Mouse (Mus musculus) heart, embryonic 16.5 days (tissue): Measurements from ENCODE around the gene Ambra1. TPM values are rescaled to one million over a fixed set of nuclear protein-coding genes. Genes with fewer than 3 reads are reported as not detected.

Experiments
- ATAC-seq: fragments of 200-750 bp; cut with Nextera tagmentation; replicated peaks from 2 replicates; pipeline ENCODE4 v1.8.0; 2017; ENCODE audit warnings: moderate number of reproducible peaks; ENCODE audit not compliant: insufficient read depth, low FRiP score; ENCODE audit errors: extremely low read depth
- H3K27ac ChIP-seq: fragments of 300-500 bp; sonication (generic); 2 replicates; pipeline ENCODE4 v1.5.1; 2014; ENCODE audit warnings: mild to moderate bottlenecking, low read length, control low read depth, moderate library complexity
- H3K27me3 ChIP-seq: fragments of 300-500 bp; sonication (generic); 2 replicates; pipeline ENCODE4 v1.6.1; 2014; ENCODE audit warnings: low read length, mixed read lengths; ENCODE audit not compliant: control insufficient read depth, insufficient read depth
- H3K36me3 ChIP-seq: fragments of 300-500 bp; sonication (generic); 2 replicates; pipeline ENCODE4 v1.6.1; 2014; ENCODE audit not compliant: control insufficient read depth, insufficient read depth
- H3K4me1 ChIP-seq: fragments of 300-500 bp; sonication (generic); 2 replicates; pipeline ENCODE4 v1.6.1; 2014; ENCODE audit warnings: low read length, mixed read lengths; ENCODE audit not compliant: control insufficient read depth, insufficient read depth
- H3K4me2 ChIP-seq: fragments of 300-500 bp; sonication (generic); 2 replicates; pipeline ENCODE4 v1.6.1; 2014; ENCODE audit warnings: low read depth, mild to moderate bottlenecking, control low read depth, low read length
- H3K4me3 ChIP-seq: fragments of 300-500 bp; sonication (generic); 2 replicates; pipeline ENCODE4 v1.5.1; 2014; ENCODE audit warnings: mild to moderate bottlenecking, control low read depth, low read length
- H3K9ac ChIP-seq: fragments of 300-500 bp; sonication (generic); 2 replicates; pipeline ENCODE4 v1.6.1; 2014; ENCODE audit warnings: low read length, control low read depth
- H3K9me3 ChIP-seq: fragments of 300-500 bp; sonication (generic); replicated peaks from 2 replicates; pipeline ENCODE4 v1.6.1; 2016; ENCODE audit warnings: low read length; ENCODE audit not compliant: control insufficient read depth
- WGBS: fragments of 180-500 bp; shearing (Covaris S2); extraction: QIAGEN DNeasy Blood & Tissue Kit; methylation state at CpG from one replicate; pipeline ENCODE4 v1.1.7; 2014; 5-methylcytosine and 5-hydroxymethylcytosine counted together
- polyA plus RNA-seq: library from polyadenylated mRNA; unstranded; fragments of >200 nt; fragmentation: Nextera tagmentation; extraction: Ambion mirVana; gene quantifications from 2 replicates; pipeline ENCODE4 v1.2.1, GENCODE M21; 2015

The Ambra1 gene
- polyA plus RNA-seq, 1 experiment from 2014 or later = 11.3 TPM

DNA sequence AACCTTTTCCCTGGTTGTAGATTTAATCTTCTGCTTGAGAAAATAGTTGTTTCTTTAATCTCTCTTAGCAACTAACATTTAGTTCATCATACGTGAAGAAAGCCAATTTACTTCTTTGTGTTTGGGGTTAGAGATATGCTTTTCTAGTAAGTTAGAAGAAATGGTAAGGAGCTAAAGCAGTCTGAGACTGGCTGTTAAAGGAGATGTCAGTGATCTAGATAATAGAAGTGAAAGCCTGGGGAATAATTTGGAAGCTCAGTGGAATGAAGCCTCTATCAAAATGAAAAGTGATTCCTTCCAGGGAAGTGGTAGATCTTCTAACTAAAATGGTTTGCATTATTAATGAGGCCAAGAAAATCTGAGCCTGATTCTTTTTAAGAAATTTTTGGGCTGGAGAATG, 141.3 kb downstream of the Ambra1 start:
- peaks cover 5% of the 10 kb centered on the region; the same call in 1 of the 2 replicates for H3K36me3 ChIP-seq
- no peak for ATAC-seq
- no peak overlapping the region for H3K4me3 ChIP-seq
- H3K9ac ChIP-seq = no peak overlapping the region
- H3K9me3 ChIP-seq = no peaks in the 10 kb centered on the region
- H3K27me3 ChIP-seq = no peaks in the 10 kb centered on the region
- H3K4me1 ChIP-seq = 0 out of 2 replicates have a peak, but pooled peaks cover 2% of the 10 kb centered on the region
- H3K27ac ChIP-seq = no peak overlapping the region
- 78% methylated on average over 1 of the region's 1 CpGs for WGBS
- no peak overlapping the region for H3K4me2 ChIP-seq

DNA sequence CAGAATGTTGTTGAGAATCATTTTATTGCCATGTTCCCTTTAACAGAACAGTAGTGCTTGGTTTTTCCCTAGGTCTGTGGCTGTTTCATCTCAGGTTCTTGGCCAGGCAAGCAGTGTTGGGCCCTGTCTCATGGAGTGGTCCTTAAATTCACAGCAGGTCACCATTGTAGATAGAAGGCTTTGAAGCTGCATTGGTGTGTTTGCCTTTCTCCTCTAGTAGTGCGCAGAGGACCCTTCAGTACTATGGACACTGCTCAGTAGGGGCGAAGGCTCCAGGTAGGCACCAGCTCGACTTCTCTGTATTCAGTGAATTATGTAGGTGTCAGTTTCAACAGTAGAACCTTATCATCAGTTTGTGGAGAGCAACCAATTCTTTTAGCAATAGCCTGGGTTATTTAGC, 142.7 kb downstream of the Ambra1 start:
- Histone ChIP-seq H3K9ac (no peak overlapping the region), H3K27ac (no peak overlapping the region), H3K4me2 (no peak overlapping the region), H3K4me3 (no peak overlapping the region), H3K36me3 (peaks cover 7% of the 10 kb centered on the region; the same call in 1 of the 2 replicates), H3K27me3 (no peaks in the 10 kb centered on the region), H3K4me1 (0 out of 2 replicates have a peak, but pooled peaks cover 2% of the 10 kb centered on the region), H3K9me3 (no peaks in the 10 kb centered on the region)
- 91% methylated on average over 3 of the region's 3 CpGs for WGBS
- no peak for ATAC-seq

DNA sequence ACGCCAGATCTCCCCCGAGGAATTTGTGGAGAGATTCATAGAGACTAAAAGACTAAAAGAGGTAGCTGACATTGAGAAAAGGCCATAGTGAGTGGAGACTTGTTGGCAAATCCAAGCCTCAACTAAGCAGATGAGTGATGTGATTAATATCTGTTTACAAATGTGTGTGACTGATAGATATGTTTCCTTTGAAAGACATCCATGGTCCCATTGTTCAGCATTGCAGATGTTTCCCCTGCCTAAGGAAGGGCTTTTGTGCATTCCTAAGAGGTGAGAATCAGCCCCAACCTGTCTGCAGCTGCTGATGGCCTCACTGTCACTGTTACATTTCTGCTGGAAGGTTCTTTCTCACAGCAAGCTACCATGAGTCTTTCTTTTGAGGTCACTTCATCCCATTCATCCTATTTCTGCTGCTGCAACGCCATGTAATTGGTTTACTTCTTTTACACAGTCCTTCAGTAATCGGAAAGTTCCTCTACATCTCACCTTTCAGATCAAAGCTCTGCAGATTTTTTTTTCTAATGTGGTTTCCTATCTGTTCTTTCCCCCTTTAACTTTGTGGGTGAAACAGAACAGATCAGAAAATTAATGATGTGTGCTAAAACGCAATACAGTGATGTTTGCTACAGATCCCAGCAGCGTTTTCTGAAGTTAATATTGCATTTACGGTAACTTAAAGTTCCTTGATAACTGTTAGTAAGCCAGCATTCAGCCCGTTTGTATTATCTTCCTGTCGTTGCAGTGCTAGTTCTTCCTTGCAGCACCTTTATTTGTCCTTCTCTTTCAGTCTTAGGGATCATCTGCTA, 146.3 kb downstream of the Ambra1 start:
- Histone ChIP-seq H3K4me1 (no peaks in the 10 kb centered on the region), H3K9me3 (no peaks in the 10 kb centered on the region), H3K9ac (no peak overlapping the region), H3K27me3 (no peaks in the 10 kb centered on the region), H3K4me3 (no peak overlapping the region), H3K27ac (no peak overlapping the region), H3K36me3 (peaks cover 7% of the 10 kb centered on the region; the same call in 1 of the 2 replicates), H3K4me2 (no peak overlapping the region)
- 75% methylated on average over 9 of the region's 9 CpGs for WGBS
- ATAC-seq = no peak

DNA sequence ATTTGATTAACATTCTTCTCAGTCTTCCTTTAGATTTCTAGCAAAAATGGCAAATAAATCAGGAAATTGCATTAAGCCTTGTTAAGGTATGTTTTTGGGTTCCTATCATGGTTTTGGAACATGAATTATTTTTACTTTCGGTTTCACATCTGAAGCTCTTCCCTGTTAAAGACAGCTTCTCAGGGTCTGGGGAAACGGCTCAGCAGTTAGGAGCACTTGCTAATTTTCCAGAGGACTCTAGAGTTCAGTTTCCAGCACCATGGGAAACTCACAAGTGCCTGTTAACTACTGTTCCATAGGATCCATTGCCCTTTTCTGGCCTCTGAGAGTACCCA, 146.8 kb downstream of the Ambra1 start:
- no peak for ATAC-seq
- Histone ChIP-seq H3K9me3 (no peaks in the 10 kb centered on the region), H3K4me2 (no peak overlapping the region), H3K27me3 (no peaks in the 10 kb centered on the region), H3K9ac (no peak overlapping the region), H3K4me1 (no peaks in the 10 kb centered on the region), H3K27ac (no peak overlapping the region), H3K36me3 (peaks cover 7% of the 10 kb centered on the region; the same call in 1 of the 2 replicates), H3K4me3 (no peak overlapping the region)
- 71% methylated on average over 2 of the region's 2 CpGs for WGBS

DNA sequence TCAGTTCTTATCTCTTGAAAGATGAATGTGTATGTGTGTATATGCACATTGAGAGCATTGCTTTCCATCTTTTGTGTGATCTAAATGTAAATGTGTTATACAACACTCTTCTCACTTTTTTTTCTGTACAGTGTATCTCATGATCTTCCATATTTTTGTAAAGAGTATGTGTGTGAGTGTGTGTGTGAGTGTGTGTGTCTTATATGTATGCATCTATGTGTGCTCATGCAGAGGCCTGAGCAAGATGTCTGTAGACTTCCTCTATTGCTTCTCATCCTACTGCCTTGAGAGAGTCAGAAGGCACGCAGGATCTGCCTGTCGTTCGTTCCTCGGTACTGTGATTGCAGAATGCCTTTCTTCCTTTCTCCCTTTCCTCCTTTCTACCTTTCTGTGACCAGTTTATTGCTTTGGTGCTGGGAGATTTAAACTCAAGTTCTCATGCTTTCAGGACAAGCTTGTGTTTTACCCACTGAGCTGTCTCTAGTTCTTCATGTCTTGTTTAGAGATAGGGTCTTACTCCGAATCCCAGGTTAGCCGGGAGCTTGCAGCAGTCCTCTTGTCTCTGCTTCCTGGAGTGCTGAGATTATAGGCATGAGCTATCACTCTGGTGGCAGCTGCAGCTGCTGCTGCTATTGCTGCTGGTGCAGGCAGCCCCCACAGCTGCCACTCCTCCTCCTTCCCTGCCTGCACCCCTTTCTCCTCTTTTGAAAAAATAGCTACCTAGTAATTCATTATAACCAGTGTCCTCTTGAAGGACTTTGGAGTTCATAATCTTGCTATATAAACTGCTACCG, 148.7 kb downstream of the Ambra1 start:
- ATAC-seq = no peak
- no peaks in the 10 kb centered on the region for H3K4me1 ChIP-seq
- WGBS = 52% methylated on average over 7 of the region's 7 CpGs
- no peaks in the 10 kb centered on the region for H3K27me3 ChIP-seq
- no peak overlapping the region for H3K4me2 ChIP-seq
- no peak overlapping the region for H3K27ac ChIP-seq
- no peaks in the 10 kb centered on the region for H3K9me3 ChIP-seq
- H3K36me3 ChIP-seq = peaks cover 7% of the 10 kb centered on the region; the same call in 1 of the 2 replicates
- H3K4me3 ChIP-seq = no peak overlapping the region
- no peak overlapping the region for H3K9ac ChIP-seq

DNA sequence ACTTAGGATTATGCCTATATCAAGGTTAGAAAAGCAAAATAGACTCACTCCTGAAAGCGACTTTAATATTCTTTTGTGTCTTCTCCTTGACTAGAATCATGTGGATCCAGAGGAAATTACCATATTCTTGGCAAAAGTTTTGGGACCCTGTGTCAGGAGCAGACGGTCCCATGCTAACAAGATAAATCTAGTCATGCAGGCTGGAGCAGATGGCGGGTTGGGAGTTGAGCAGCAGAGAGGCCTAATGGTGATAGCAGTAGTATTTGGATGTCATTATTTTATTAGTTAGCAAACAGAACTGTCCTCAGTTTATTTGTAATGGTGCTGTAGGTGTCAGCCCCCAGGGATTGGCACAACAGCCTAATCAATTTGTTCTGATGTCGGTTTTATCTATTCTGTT, 154.0 kb downstream of the Ambra1 start:
- Histone ChIP-seq H3K4me1 (no peaks in the 10 kb centered on the region), H3K4me3 (no peak overlapping the region), H3K27me3 (no peaks in the 10 kb centered on the region), H3K9ac (no peak overlapping the region), H3K27ac (no peak overlapping the region), H3K9me3 (no peaks in the 10 kb centered on the region), H3K36me3 (peaks cover 3% of the 10 kb centered on the region; the same call in 1 of the 2 replicates), H3K4me2 (no peak overlapping the region)
- no peak for ATAC-seq
- 74% methylated on average over 4 of the region's 4 CpGs for WGBS

DNA sequence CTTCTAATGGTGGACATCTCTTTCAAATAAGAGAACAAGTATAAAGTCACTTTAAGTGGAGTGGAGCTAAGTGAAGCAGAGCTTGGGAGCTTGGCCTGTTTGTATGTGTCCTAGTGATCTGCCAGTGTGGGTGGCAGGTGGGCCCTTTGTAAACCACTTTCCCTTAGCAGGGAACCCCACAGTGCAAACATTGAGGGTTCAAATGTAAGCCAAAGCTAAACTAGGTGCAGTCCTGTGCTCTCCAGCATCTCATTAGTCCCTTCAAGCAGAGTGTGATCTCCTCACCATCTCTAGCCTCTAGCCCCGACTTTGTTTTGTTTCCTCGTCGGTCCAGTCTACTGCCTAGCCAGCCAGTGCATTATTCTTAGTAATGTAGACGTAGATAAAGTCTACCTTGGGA, 154.7 kb downstream of the Ambra1 start:
- H3K9ac ChIP-seq = no peak overlapping the region
- H3K27me3 ChIP-seq = no peaks in the 10 kb centered on the region
- no peak overlapping the region for H3K27ac ChIP-seq
- peaks cover 3% of the 10 kb centered on the region; the same call in 1 of the 2 replicates for H3K36me3 ChIP-seq
- no peak overlapping the region for H3K4me2 ChIP-seq
- no peak for ATAC-seq
- WGBS = 84% methylated on average over 4 of the region's 4 CpGs
- H3K4me3 ChIP-seq = no peak overlapping the region
- no peaks in the 10 kb centered on the region for H3K9me3 ChIP-seq
- H3K4me1 ChIP-seq = no peaks in the 10 kb centered on the region

DNA sequence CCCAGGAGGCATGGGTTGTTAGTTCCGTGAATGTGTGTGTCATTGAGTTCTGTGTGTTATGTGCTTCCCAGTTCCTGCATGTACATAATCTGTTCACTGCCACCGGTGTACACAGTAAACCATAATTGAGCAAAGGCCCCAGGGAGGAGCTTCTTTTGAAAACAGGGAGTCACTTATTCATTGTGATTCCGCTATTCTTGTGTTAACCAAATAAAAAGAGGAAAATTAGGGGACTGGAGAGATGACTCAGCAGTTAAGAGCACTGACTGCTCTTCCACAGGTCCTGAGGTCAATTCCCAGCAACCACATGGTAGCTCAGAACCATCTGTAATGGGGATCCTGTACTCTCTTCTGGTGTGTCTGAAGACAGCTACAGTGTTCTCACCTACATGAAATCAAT, 164.8 kb downstream of the Ambra1 start:
- no peak for ATAC-seq
- no peaks in the 10 kb centered on the region for H3K4me1 ChIP-seq
- H3K4me2 ChIP-seq = no peak overlapping the region
- H3K27me3 ChIP-seq = no peaks in the 10 kb centered on the region
- no peaks in the 10 kb centered on the region for H3K36me3 ChIP-seq
- H3K9ac ChIP-seq = no peak overlapping the region
- H3K4me3 ChIP-seq = no peak overlapping the region
- H3K9me3 ChIP-seq = no peaks in the 10 kb centered on the region
- 89% methylated on average over 3 of the region's 3 CpGs for WGBS
- no peak overlapping the region for H3K27ac ChIP-seq

DNA sequence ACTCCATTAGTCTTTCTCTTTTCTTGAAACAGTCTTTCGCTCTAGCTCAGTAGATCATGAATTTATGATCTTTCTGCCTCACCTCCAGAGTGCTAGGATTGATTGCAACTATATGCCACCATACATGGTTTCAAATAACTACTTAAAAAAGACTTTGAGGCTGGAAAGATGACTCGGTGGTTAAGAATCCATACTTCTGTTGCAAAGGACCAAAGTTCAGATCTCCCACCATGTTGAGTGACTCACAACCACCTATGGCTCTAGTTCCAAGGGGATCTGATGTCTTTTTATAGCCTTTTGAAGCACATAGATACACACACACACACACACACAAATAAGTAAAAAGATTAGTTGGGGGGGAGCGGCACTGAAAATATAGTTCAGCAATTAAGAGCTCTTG, 165.5 kb downstream of the Ambra1 start:
- ATAC-seq = no peak
- peaks cover under 1% of the 10 kb centered on the region; the same call in 1 of the 2 replicates for H3K36me3 ChIP-seq
- H3K9me3 ChIP-seq = no peaks in the 10 kb centered on the region
- no peak overlapping the region for H3K4me3 ChIP-seq
- H3K4me1 ChIP-seq = no peaks in the 10 kb centered on the region
- no peak overlapping the region for H3K4me2 ChIP-seq
- no peak overlapping the region for H3K9ac ChIP-seq
- no peak overlapping the region for H3K27ac ChIP-seq
- no peaks in the 10 kb centered on the region for H3K27me3 ChIP-seq
- 88% methylated on average over 3 of the region's 3 CpGs for WGBS
